Mouse (Mus musculus): ENCODE measurements around the gene Fgfr2.

DNA sequence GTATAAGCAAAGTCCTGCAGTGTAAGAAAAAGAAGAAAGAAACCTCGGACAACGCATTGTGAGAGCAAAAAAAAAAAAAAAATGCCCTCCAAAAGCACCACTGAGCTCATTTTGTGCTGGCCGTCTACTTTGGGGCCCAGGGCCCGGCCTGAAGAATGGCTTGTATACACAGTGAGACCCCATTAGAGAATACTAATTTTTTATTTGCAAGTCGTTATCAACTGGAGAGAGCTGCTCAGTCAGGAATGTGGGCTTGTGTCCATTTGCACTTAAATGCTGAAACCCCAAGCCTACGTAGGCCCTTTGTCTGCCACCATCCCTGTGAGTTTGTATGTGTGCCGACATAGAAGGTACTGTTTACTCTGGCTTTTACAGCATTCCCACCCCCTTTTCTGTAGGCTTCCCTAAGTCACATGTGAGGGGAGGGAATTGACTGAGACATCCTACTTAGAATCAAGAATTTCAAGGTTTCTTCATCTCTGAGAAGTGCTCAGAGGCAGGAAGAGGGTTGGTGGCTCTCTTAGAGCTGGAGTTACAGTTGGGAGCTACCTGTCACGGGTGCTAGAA lies 1785.6 kb downstream of the Fgfr2 start:
- no peak for TF ChIP-seq POLR2A (IDR thresholded peaks at IDR 0.05; ENCODE audit: low read depth, low read length)
- no peak for TF ChIP-seq CTCF (IDR thresholded peaks at IDR 0.05; ENCODE audit: borderline replicate concordance, insufficient read depth, low read length)
